Mouse (Mus musculus): ENCODE data around the gene Gm49378.

- TF ChIP-seq POLR2A (IDR thresholded peaks at IDR 0.05; ENCODE audit: borderline replicate concordance, low read depth, low read length), result no peak
- no peak for TF ChIP-seq CTCF (IDR thresholded peaks at IDR 0.05; ENCODE audit: low read depth, low read length)
These were observed 34.4 kb upstream of the Gm49378 start, which contains the start of the genes Gmpr2 and Nedd8 for GRCm38 (mm10) chr14:55671833-55672740.

All from bone marrow macrophage, adult 2 months (primary cell).